Mouse (Mus musculus) CH12.LX (cell line): Measurements from ENCODE around the gene AL732309.1.

ENCODE experiments used
- BHLHE40 ChIP-seq: IDR thresholded peaks from 2 replicates; pipeline ENCODE4 v1.6.1; 2011; ENCODE audit warnings: mild to moderate bottlenecking, low read depth, low read length, improper control_type of control experiment
- CHD2 ChIP-seq: IDR thresholded peaks from 2 replicates; pipeline ENCODE4 v1.6.1; 2011; ENCODE audit warnings: low read length, improper control_type of control experiment
- CTCF ChIP-seq, 2 experiments: IDR thresholded peaks in 1 of 2; conservative IDR thresholded peaks in 1 of 2; 2 replicates each; pipeline ENCODE4 v1.5.1; 2011 to 2012; ENCODE audit warnings: low read depth in 2 of 2, low read length in 2 of 2, improper control_type of control experiment in 1 of 2, inconsistent platforms in 1 of 2, mild to moderate bottlenecking in 1 of 2, moderate library complexity in 1 of 2
- E2F4 ChIP-seq: IDR thresholded peaks from 2 replicates; pipeline ENCODE4 v1.6.1; 2011; ENCODE audit warnings: low read depth, low read length, improper control_type of control experiment; ENCODE audit not compliant: insufficient replicate concordance
- ELF1 ChIP-seq: IDR thresholded peaks from 2 replicates; pipeline ENCODE4 v1.6.1; 2014; ENCODE audit warnings: low read depth, mild to moderate bottlenecking, inconsistent platforms, low read length, improper control_type of control experiment
- EP300 ChIP-seq: IDR thresholded peaks from 2 replicates; pipeline ENCODE4 v1.6.1; 2011; ENCODE audit warnings: low read length, improper control_type of control experiment
- MAX ChIP-seq: IDR thresholded peaks from 2 replicates; pipeline ENCODE4 v1.6.1; 2011; ENCODE audit warnings: low read length, improper control_type of control experiment
- MXI1 ChIP-seq: IDR thresholded peaks from 2 replicates; pipeline ENCODE4 v1.6.1; 2011; ENCODE audit warnings: mild to moderate bottlenecking, low read depth, low read length, improper control_type of control experiment
- NELFE ChIP-seq: IDR thresholded peaks from 2 replicates; pipeline ENCODE4 v1.6.1; 2011; ENCODE audit warnings: low read depth, low read length, improper control_type of control experiment
- UBTF ChIP-seq: IDR thresholded peaks from 2 replicates; pipeline ENCODE4 v1.6.1; 2012; ENCODE audit warnings: low read depth, mild to moderate bottlenecking, inconsistent platforms, low read length, improper control_type of control experiment, moderate library complexity
- ZC3H11A ChIP-seq: IDR thresholded peaks from 2 replicates; pipeline ENCODE4 v1.6.1; 2012; ENCODE audit warnings: low read depth, mild to moderate bottlenecking, inconsistent platforms, low read length, improper control_type of control experiment
- ZNF384 ChIP-seq: IDR thresholded peaks from 2 replicates; pipeline ENCODE4 v1.6.1; 2012; ENCODE audit warnings: low read depth, low read length, improper control_type of control experiment, inconsistent platforms

DNA sequence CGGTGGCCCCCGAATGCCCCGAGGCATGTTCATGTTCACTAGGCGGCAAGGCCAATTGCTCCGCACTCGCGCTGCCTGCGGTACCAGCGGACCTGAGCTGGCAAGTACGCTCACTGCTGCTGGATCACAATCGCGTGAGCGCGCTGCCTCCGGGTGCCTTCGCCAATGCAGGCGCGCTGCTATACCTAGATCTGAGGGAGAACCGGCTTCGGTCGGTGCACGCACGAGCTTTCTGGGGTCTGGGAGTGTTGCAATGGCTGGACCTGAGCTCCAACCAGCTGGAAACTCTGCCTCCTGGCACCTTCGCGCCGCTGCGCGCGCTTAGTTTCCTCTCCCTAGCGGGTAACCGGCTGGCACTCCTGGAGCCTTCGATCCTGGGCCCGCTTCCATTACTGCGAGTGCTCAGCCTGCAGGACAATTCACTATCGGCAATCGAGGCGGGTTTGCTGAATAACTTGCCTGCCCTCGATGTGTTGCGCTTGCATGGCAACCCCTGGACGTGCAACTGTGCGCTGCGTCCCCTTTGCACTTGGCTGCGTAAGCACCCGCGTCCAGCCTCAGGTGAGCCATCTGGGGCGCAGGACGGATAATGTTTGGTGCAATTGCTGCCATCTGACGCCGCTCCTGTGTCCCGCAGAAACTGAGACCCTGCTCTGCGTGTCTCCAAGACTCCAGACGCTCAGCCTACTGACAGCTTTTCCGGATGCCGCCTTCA is 43.6 kb upstream of the AL732309.1 start:
- TF ChIP-seq MXI1, result no peak
- TF ChIP-seq BHLHE40, result no peak
- TF ChIP-seq CTCF (conservative IDR thresholded peaks at IDR 0.05 in 1 of 2, IDR thresholded peaks at IDR 0.05 in 1 of 2; ENCODE audit: low read depth in 2 of 2, low read length in 2 of 2), result no peak
- TF ChIP-seq NELFE, result no peak
- TF ChIP-seq MAX, result no peak
- TF ChIP-seq ELF1, result no peak
- TF ChIP-seq EP300, result no peak
- TF ChIP-seq E2F4, result no peak
- TF ChIP-seq ZNF384, result no peak
- no peak for TF ChIP-seq ZC3H11A
- no peak for TF ChIP-seq CHD2
- TF ChIP-seq UBTF, result no peak
